Mouse (Mus musculus) megakaryocyte, embryonic 14.5 days (primary cell): ENCODE data around the gene Szt2. TPM values are rescaled to one million over a fixed set of nuclear protein-coding genes. Genes with fewer than 3 reads are reported as not detected.
A peak's percentile ranks its signal among the peaks of the same experiment; 100 is the strongest.

Source experiments
- H3K27me3 ChIP-seq: replicated peaks from 2 replicates; pipeline ENCODE3; 2012; ENCODE audit warnings: inconsistent platforms
- H3K36me3 ChIP-seq: replicated peaks from 2 replicates; pipeline ENCODE3; 2012; ENCODE audit warnings: low read length, inconsistent platforms, mixed read lengths
- H3K4me1 ChIP-seq: 2 replicates; pipeline ENCODE4 v1.6.1; 2012; ENCODE audit warnings: inconsistent platforms
- H3K4me3 ChIP-seq: replicated peaks from 2 replicates; pipeline ENCODE3; 2012; ENCODE audit warnings: moderate library complexity, mild to moderate bottlenecking, inconsistent platforms
- H3K9me3 ChIP-seq: 2 replicates; pipeline ENCODE4 v1.6.1; 2012; ENCODE audit warnings: inconsistent platforms
- FLI1 ChIP-seq: IDR thresholded peaks from 2 replicates; pipeline ENCODE4 v1.6.1; 2012; ENCODE audit warnings: low read length, inconsistent platforms, mixed read lengths
- GATA1 ChIP-seq: IDR thresholded peaks from 3 replicates; pipeline ENCODE4 v1.6.1; 2012; ENCODE audit warnings: mixed read lengths, low read length, inconsistent platforms, borderline replicate concordance
- polyA plus RNA-seq: library from polyadenylated mRNA; stranded (reverse); fragments of >175 nt; gene quantifications from 2 replicates; pipeline ENCODE4 v1.2.3, GENCODE M21; 2012; ENCODE audit warnings: low replicate concordance; ENCODE audit not compliant: insufficient read depth

The Szt2 gene
- polyA plus RNA-seq, 1 experiment = 23.1 TPM

DNA sequence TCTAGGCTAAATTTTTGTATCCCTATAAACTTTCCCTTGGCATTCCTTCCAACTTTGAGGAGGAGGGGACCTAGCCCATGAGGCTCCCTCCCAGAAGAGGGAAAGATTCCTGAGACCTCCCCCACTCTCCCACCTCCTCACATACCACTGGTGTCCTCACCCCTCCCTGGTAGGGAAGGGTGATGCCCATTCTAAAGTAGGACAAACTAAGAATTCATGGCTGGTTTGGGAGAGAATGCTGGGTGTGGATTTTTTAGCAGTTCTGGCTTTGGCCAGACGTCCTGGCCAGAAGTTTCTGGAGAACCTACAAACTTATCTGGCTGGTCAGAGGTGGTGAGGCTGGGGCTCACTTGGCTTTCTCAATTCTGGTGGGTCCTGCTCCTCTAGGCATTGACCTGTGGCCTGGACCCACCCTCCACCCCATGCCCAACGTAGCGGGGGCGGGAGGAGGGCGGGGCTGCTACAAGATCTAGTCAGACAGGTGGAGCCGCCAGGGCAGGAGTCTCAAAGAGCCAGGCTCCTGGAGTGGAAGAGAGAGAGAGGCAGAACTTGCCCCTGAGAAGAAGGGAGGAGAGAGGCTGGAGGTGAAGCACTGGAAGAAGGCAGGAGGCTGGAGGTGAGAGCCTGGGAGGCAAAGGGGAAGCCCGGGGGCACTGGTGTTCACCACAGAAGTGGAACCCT, 20.3 kb upstream of the Szt2 start:
- Histone ChIP-seq H3K36me3 (peaks cover 66% of the 10 kb centered on the region), H3K4me1 (peaks cover 84% of the 10 kb centered on the region), H3K27me3 (no peaks in the 10 kb centered on the region), H3K9me3 (no peaks in the 10 kb centered on the region), H3K4me3 (peak overlapping the region; percentile 98)
- TF ChIP-seq FLI1 (no peak), GATA1 (no peak)

DNA sequence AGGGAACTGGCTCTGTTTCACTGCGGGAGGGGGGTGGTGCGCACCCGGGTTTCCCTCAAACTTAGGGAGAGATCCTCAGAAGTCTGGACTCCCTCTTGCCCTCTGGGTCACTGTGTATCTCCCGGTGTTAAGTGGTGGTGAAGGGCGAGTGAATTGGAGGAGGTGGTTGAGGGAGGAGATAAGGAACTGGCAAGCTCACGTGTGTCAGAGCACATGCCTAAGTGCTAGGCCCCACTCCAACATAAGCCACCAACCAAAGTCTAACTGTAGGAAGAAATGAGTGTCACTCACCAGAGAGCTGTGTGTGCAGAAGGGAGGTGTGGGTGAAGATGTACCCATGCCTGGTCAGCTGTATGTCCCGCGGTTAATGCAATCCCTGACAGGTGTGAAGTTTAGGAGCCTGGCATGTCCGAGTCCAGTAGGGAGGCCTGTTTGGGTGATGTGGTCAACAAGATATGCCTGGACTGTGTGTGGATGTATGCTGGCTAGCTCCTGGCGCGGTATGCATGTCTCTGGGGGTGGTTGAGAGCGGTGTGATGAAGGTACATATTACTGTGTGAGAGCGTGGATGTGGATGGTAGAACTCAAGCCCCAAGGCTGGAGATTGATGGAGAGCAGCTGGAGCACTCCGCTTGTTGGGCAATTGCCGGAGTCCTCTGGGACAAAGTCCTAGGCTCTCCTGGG, 19.6 kb upstream of the Szt2 start:
- Histone ChIP-seq H3K36me3 (peaks cover 66% of the 10 kb centered on the region), H3K4me1 (peaks cover 84% of the 10 kb centered on the region), H3K4me3 (peak overlapping the region; percentile 98), H3K27me3 (no peaks in the 10 kb centered on the region), H3K9me3 (no peaks in the 10 kb centered on the region)
- TF ChIP-seq GATA1 (no peak; the same call in 2 of the 3 replicates), FLI1 (no peak)

DNA sequence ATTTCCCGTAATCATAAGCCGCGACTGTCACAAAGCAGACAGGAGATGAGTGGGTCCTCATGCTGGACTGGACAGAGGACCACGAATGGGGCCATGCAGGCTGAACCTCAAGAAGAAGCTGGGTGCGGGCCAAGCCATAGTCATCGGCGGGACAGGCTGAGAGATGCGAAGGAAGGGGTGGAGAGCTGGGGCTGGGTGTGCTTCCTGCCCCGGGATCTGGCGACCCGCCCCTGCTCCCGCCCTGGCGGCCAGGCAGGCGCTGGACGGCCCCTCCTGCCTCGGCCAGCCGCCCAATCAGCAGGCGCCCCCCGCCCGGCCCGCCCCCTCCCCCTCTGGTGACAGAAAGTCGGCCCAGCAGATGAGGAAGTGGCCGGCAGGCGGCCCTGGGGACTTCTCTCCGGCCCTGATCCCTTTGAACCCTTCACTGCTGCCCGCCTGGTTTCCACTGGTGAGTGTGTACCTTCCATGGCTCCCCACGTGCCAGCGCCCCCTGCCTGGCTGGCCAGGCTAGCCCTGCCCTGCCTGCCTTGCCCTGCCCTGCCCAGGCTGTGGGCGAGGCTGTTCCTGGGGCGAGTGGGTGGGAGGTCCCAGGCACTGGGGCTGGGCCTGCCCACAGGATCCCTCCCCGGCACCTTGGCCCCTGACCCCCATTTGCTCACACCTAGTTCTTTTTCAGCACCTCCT, 18.8 kb upstream of the Szt2 start, which contains the start of gene Elovl1:
Gene Elovl1, plus strand, starts transcription at position 326 of the 684 bp plus-strand sequence.
- H3K4me1 ChIP-seq = peaks cover 78% of the 10 kb centered on the region
- peaks cover 64% of the 10 kb centered on the region for H3K36me3 ChIP-seq
- H3K4me3 ChIP-seq = peak within 1 kb of the TSS; percentile 98
- TF ChIP-seq GATA1 = no peak
- no peak for TF ChIP-seq FLI1
- no peaks in the 10 kb centered on the region for H3K27me3 ChIP-seq
- H3K9me3 ChIP-seq = no peaks in the 10 kb centered on the region

DNA sequence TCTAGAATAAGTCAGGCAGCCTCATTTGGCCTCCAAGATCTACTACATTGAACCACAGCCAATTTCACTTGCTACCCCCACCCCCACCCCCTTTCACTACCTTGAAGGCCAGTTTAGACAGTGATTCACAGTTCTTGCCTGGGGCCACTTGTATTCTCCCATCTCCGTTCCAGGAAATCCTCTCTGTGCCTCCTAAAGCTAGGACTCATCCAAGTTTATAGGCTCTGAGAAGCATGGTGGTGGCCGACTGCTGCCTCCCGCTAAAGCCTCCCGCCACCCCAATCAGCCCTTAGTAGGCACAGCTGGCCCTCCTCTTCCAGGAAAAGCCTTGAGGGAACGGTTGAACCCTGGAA, 18.3 kb upstream of the Szt2 start:
- H3K27me3 ChIP-seq = no peaks in the 10 kb centered on the region
- H3K4me1 ChIP-seq = peaks cover 76% of the 10 kb centered on the region
- H3K4me3 ChIP-seq = peak overlapping the region; percentile 98
- peaks cover 63% of the 10 kb centered on the region for H3K36me3 ChIP-seq
- TF ChIP-seq FLI1 = no peak
- no peak for TF ChIP-seq GATA1
- H3K9me3 ChIP-seq = no peaks in the 10 kb centered on the region

DNA sequence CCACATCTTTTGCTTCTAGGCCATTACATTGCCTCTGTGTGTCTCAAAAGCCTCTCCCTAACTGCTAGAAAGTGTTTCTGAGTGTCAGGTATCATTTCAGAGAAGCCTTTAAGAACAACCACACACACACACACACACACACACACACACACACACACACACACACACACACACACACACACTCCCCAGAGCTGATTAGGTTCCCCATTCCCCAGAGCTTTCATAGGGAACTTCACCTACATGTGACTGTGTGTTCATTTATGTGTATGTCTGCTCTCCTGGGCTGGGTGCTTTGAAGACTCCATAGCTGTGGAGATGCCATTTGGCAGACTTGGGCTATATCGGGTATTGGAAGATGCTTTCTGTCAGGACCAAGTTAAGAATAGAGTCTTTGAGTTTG, 16.3 kb upstream of the Szt2 start:
- no peaks in the 10 kb centered on the region for H3K9me3 ChIP-seq
- peaks cover 60% of the 10 kb centered on the region for H3K36me3 ChIP-seq
- H3K4me3 ChIP-seq = no peak overlapping the region
- H3K27me3 ChIP-seq = no peaks in the 10 kb centered on the region
- H3K4me1 ChIP-seq = peaks cover 56% of the 10 kb centered on the region
- TF ChIP-seq FLI1 (no peak), GATA1 (no peak)

DNA sequence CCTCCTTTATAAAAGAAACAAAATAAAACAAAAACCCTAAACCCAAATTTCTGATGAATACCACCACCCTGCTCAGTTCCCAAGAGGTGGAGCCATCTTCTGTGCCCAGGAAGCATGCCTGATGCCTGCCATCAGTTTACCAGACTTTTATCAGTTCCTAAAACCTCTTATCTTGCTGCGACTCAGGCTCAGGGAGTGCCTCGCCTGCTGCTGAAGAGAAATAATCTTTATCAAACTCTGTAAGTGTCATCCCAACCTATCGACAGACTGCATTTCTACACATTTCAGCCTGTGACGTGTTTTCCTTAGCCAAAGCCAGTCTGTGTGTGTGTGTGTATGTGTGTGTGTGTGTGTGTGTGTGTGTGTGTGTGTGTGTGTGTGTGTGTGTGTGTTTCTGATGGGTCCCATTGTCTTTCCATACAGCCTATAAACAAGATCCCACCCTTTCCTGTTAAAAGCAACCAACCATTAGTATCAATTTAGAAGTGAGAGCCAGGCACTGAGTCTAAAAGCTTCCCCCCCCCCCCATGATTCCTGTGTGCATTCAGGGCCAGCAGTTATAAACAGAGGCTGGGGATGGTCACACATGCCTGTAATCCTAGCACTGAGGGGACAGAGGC, 15.6 kb upstream of the Szt2 start:
- Histone ChIP-seq H3K36me3 (peaks cover 60% of the 10 kb centered on the region), H3K9me3 (no peaks in the 10 kb centered on the region), H3K4me3 (no peak overlapping the region), H3K4me1 (peaks cover 49% of the 10 kb centered on the region), H3K27me3 (no peaks in the 10 kb centered on the region)
- TF ChIP-seq FLI1 (no peak), GATA1 (no peak)

DNA sequence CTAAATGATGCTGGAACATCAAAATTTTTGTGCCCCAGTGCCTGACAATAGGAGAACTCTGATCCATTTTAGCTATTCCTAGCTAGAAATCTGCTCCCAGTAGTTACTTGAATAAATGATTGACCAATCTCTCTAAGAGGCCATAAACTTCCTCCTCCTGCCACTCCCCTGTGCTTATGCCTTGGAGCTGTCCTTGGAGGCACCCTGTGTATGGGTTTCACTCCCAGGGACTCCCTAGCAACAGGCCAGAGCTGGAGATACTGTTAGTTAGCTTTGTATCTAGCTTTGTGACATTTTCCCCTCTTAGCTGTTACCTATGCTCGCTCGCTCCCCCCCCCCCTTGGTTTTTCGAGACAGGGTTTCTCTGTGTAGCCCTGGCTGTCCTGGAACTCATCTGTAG, 12.3 kb upstream of the Szt2 start:
- Histone ChIP-seq H3K4me3 (no peak overlapping the region), H3K9me3 (no peaks in the 10 kb centered on the region), H3K27me3 (no peaks in the 10 kb centered on the region), H3K4me1 (peaks cover 43% of the 10 kb centered on the region), H3K36me3 (peaks cover 81% of the 10 kb centered on the region)
- TF ChIP-seq GATA1 = no peak
- no peak for TF ChIP-seq FLI1

DNA sequence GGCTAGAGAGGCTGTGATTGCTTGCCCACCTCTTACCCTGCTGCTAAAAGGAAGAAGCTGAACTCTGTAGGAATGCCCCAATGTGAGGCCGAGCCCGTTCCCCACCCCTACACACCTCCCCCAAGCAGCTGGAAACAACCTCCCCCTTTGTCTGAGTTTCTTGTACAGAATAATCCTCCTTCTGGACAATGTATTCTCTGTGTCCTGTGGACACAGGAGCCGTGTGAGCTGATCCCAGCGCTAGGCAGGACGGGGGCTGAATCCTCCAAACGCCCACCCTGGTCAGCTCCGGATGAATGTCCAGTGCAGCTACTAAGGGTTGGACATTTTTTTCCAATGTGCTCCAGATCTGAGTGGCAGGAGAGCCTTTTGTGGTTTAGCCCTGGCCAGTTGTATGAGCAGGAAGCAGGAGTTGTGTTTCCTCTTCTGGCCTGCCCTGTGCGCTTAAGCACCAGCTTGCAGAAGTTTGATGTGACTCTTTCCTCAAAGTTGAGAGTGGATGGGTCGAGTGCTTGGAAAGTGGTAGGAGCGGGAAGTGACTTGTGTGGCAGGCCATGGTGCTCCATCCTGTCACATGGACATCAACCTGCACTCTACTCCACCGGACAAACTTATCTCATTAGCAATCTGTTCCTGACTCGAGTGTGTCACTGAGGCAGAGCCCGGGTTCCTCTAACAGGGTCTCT, 8.2 kb upstream of the Szt2 start:
- Histone ChIP-seq H3K27me3 (no peaks in the 10 kb centered on the region), H3K9me3 (no peaks in the 10 kb centered on the region), H3K4me3 (no peak overlapping the region), H3K36me3 (peaks cover 96% of the 10 kb centered on the region), H3K4me1 (peaks cover 33% of the 10 kb centered on the region)
- no peak for TF ChIP-seq GATA1
- no peak for TF ChIP-seq FLI1

DNA sequence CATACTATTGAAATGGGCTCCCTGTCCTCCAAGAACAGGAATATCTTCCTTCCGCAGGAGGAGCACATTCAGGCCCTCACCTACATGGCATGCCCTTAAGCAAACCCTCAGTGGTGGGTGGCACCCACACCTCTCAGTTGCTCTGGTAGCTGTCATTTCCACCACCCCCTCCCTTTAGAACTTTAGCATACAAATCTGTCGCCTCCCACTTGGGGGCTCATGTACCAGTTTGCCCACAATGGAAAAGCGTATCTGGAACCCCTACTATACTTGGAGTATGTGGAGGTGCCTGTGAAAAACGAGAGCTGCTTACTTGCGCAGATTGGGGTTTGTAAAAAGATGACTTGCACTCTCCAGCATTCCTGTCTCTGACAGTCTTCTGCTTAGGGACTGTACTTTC, 7.3 kb upstream of the Szt2 start:
- TF ChIP-seq GATA1 = no peak
- TF ChIP-seq FLI1 = no peak
- Histone ChIP-seq H3K4me1 (peaks cover 33% of the 10 kb centered on the region), H3K9me3 (no peaks in the 10 kb centered on the region), H3K27me3 (no peaks in the 10 kb centered on the region), H3K4me3 (no peak overlapping the region), H3K36me3 (peaks cover 97% of the 10 kb centered on the region)

DNA sequence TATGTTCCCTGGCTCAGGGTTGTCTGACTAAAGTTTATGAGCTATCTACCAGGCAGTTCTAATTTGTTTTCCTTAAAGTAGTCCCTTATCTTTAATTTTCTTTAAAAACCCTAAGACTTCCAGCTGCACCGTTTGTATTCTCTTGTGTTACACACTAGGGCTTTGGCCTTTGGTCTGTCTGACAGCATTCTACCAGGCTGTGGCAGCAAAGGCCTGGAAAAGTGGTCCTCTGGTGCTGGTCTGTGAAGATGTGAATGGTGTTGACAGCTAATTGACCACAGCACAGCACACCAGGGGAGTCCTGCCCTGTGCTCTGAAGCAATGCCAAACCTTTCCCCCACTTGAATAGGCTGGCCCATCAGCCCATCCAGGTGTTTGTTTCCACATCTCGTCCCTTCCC, 6.7 kb upstream of the Szt2 start:
- Histone ChIP-seq H3K9me3 (no peaks in the 10 kb centered on the region), H3K27me3 (no peaks in the 10 kb centered on the region), H3K4me3 (no peak overlapping the region), H3K36me3 (peaks cover 97% of the 10 kb centered on the region), H3K4me1 (peaks cover 36% of the 10 kb centered on the region)
- TF ChIP-seq FLI1 (no peak), GATA1 (no peak)
